Mouse (Mus musculus): ENCODE measurements around the gene Piga. TPM values are rescaled to one million over a fixed set of nuclear protein-coding genes. Genes with fewer than 3 reads are reported as not detected.

Piga gene
- 16.9 and 17.6 TPM in 2 replicates for polyA plus RNA-seq (2014; fragmentation: Nextera tagmentation; extraction: Ambion mirVana)

DNA sequence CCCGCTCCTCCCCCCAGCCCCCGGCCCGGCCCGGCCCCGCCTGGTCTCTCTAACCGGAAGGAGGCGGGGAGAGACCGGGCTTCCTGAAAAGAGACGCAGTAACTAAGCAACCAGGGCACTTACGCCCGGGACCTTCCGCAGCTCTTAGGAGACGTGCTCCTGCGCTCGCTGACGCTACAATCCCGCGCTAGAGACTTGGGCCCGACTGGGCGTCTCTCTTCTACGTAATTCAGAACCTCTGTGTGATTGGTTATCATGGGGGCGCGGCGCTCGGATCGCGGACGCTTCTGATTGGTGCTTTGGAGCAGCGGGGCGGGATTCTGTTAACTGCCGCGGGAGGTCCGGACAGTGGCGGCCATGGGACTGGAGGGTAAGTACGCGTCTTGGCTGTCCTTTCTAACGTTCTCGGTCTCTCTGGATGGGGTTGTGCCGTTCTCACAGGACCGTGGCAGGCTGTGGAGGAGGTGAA, at the start of gene Piga:
Piga (plus strand) TSS at position 317 of the 469 bp plus-strand sequence.
- no peak within 1 kb of the TSS for H3K27ac ChIP-seq (replicated peaks; ENCODE audit: low read depth, low read length)
- 0 out of 2 replicates have a peak, but pooled peaks cover 2% of the 10 kb centered on the region for H3K27me3 ChIP-seq (ENCODE audit: control insufficient read depth, insufficient read depth, low read length)
- WGBS = 21% methylated on average over 40 of the region's 40 CpGs

DNA sequence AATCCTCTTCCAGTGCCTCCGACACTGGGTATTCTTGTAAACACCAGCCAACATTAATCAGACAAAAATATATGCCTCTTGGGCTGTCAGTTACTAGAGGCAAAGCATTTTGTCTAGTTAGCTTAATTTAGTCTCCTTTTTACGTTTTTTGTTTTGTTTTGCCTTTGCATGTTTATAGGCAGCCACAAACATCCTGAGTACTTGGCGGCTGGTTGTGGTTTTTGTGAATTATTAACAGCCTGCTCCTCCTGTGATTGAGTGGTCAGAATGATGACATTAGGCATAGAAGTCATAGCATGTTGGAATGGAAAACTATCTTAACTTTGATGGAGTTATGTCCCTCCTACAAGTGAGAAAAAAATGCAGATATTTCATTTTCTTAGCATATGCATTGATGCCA, 49.0 kb upstream of the Piga start:
- Histone ChIP-seq H3K36me3 (replicated peaks; ENCODE audit: control insufficient read depth, insufficient read depth, low read depth, low read length) (no peaks in the 10 kb centered on the region), H3K9ac (replicated peaks; ENCODE audit: low read length) (no peak overlapping the region), H3K4me2 (ENCODE audit: low read depth, low read length) (no peak overlapping the region), H3K27ac (replicated peaks; ENCODE audit: low read depth, low read length) (no peak overlapping the region), H3K9me3 (replicated peaks; ENCODE audit: control insufficient read depth, low read length) (no peaks in the 10 kb centered on the region), H3K4me1 (ENCODE audit: control insufficient read depth, insufficient read depth, low read length) (no peaks in the 10 kb centered on the region), H3K4me3 (ENCODE audit: low read depth, low read length) (no peak overlapping the region), H3K27me3 (ENCODE audit: control insufficient read depth, insufficient read depth, low read length) (no peaks in the 10 kb centered on the region)
- 82% methylated on average over 3 of the region's 3 CpGs for WGBS
- no peak for DNase-seq (ENCODE audit: low spot score)
- no peak for ATAC-seq (replicated peaks; ENCODE audit: insufficient number of reproducible peaks, low FRiP score, low TSS enrichment, low read depth)

More for the DNA sequence above, at the start of gene Piga:
- ATAC-seq (replicated peaks; ENCODE audit: insufficient number of reproducible peaks, low FRiP score, low TSS enrichment, low read depth) (peak; percentile 100), DNase-seq (ENCODE audit: low spot score) (peak; percentile 93)
- H3K4me3 ChIP-seq (ENCODE audit: low read depth, low read length) = peak within 1 kb of the TSS; percentile 51
- no peaks in the 10 kb centered on the region for H3K36me3 ChIP-seq (replicated peaks; ENCODE audit: control insufficient read depth, insufficient read depth, low read depth, low read length)
- peak within 1 kb of the TSS; percentile 59 for H3K9ac ChIP-seq (replicated peaks; ENCODE audit: low read length)
- peak within 1 kb of the TSS; percentile 34 for H3K4me2 ChIP-seq (ENCODE audit: low read depth, low read length)
- H3K9me3 ChIP-seq (replicated peaks; ENCODE audit: control insufficient read depth, low read length) = no peaks in the 10 kb centered on the region
- H3K4me1 ChIP-seq (ENCODE audit: control insufficient read depth, insufficient read depth, low read length) = no peaks in the 10 kb centered on the region

DNA sequence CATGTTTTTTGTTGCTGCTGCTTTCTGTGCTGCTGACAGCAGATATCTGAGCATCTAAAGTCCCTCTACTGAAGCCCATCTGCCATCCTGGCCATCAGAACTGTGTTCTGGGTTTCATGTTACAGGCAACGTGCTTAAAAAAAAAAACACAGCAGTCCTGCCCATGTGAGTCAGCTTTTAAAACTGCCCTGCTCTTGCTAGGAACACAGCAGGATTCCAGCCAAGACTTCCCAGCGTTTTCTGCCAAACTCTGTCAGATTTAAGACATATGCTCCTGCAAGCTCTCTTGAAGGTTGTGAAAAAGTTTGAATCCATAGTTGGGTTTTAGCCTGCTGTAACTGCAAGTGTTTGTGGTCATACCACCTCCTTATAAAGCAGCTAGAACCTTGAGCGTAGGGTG, 46.5 kb upstream of the Piga start, which contains the start of gene Vegfd:
Vegfd (plus strand) TSS at position 298 of the 400 bp plus-strand sequence.
- Histone ChIP-seq H3K27ac (replicated peaks; ENCODE audit: low read depth, low read length) (no peak within 1 kb of the TSS), H3K9ac (replicated peaks; ENCODE audit: low read length) (no peak within 1 kb of the TSS), H3K4me2 (ENCODE audit: low read depth, low read length) (no peak within 1 kb of the TSS), H3K9me3 (replicated peaks; ENCODE audit: control insufficient read depth, low read length) (no peaks in the 10 kb centered on the region), H3K27me3 (ENCODE audit: control insufficient read depth, insufficient read depth, low read length) (no peaks in the 10 kb centered on the region), H3K36me3 (replicated peaks; ENCODE audit: control insufficient read depth, insufficient read depth, low read depth, low read length) (no peaks in the 10 kb centered on the region), H3K4me3 (ENCODE audit: low read depth, low read length) (no peak within 1 kb of the TSS), H3K4me1 (ENCODE audit: control insufficient read depth, insufficient read depth, low read length) (no peaks in the 10 kb centered on the region)
- DNase-seq (ENCODE audit: low spot score) (peak; percentile 4), ATAC-seq (replicated peaks; ENCODE audit: insufficient number of reproducible peaks, low FRiP score, low TSS enrichment, low read depth) (no peak)
- WGBS = 38% methylated on average over 3 of the region's 3 CpGs

DNA sequence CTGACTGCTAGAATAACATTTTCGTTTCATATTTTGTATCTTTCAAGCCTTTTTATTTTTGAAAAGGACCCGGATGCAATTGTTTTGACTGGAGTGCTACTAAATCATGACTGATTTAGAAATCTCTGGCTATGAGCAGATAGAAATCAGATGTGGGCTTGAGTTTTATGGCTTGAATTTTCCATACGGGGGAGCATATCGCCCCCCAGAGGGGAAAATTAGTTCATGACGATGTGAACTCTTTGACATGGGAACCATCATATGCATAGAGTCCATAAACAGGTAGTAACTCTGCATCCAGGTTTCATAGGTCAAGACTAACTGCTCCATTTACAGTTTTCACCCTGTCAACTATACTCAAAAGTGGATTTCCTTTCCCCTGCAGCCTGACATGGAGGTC, 45.0 kb upstream of the Piga start:
- no peak overlapping the region for H3K27ac ChIP-seq (replicated peaks; ENCODE audit: low read depth, low read length)
- WGBS = 40% methylated on average over 5 of the region's 5 CpGs
- H3K27me3 ChIP-seq (ENCODE audit: control insufficient read depth, insufficient read depth, low read length) = no peaks in the 10 kb centered on the region
- no peaks in the 10 kb centered on the region for H3K9me3 ChIP-seq (replicated peaks; ENCODE audit: control insufficient read depth, low read length)
- H3K4me3 ChIP-seq (ENCODE audit: low read depth, low read length) = no peak overlapping the region
- peak; percentile 51 for DNase-seq (ENCODE audit: low spot score)
- H3K4me2 ChIP-seq (ENCODE audit: low read depth, low read length) = no peak overlapping the region
- ATAC-seq (replicated peaks; ENCODE audit: insufficient number of reproducible peaks, low FRiP score, low TSS enrichment, low read depth) = no peak
- no peaks in the 10 kb centered on the region for H3K4me1 ChIP-seq (ENCODE audit: control insufficient read depth, insufficient read depth, low read length)
- no peak overlapping the region for H3K9ac ChIP-seq (replicated peaks; ENCODE audit: low read length)
- no peaks in the 10 kb centered on the region for H3K36me3 ChIP-seq (replicated peaks; ENCODE audit: control insufficient read depth, insufficient read depth, low read depth, low read length)

DNA sequence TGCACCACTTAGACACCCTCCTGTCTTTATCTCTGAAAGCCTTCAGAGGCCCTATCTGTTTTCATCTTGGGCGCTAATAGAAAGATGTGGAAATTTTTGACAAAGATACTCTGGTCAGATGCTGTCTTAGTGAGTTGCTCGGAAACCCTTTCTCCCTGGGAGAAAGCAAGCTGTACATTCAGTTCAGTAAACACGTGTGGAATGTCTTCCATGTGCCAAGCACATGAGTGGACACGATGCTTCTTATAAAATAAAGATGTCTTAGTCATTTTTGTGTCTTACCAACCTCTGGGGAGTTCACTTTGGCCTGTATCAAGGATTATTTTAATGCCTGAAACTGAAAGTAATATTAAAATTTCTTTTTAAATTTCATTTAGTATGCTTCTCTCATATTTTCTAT, 39.9 kb upstream of the Piga start:
- no peaks in the 10 kb centered on the region for H3K36me3 ChIP-seq (replicated peaks; ENCODE audit: control insufficient read depth, insufficient read depth, low read depth, low read length)
- H3K9ac ChIP-seq (replicated peaks; ENCODE audit: low read length) = no peak overlapping the region
- no peak for DNase-seq (ENCODE audit: low spot score)
- H3K9me3 ChIP-seq (replicated peaks; ENCODE audit: control insufficient read depth, low read length) = no peaks in the 10 kb centered on the region
- no peaks in the 10 kb centered on the region for H3K27me3 ChIP-seq (ENCODE audit: control insufficient read depth, insufficient read depth, low read length)
- H3K4me1 ChIP-seq (ENCODE audit: control insufficient read depth, insufficient read depth, low read length) = no peaks in the 10 kb centered on the region
- no peak overlapping the region for H3K4me2 ChIP-seq (ENCODE audit: low read depth, low read length)
- H3K27ac ChIP-seq (replicated peaks; ENCODE audit: low read depth, low read length) = no peak overlapping the region
- no peak overlapping the region for H3K4me3 ChIP-seq (ENCODE audit: low read depth, low read length)
- no peak for ATAC-seq (replicated peaks; ENCODE audit: insufficient number of reproducible peaks, low FRiP score, low TSS enrichment, low read depth)
- WGBS = 88% methylated on average over 4 of the region's 4 CpGs

DNA sequence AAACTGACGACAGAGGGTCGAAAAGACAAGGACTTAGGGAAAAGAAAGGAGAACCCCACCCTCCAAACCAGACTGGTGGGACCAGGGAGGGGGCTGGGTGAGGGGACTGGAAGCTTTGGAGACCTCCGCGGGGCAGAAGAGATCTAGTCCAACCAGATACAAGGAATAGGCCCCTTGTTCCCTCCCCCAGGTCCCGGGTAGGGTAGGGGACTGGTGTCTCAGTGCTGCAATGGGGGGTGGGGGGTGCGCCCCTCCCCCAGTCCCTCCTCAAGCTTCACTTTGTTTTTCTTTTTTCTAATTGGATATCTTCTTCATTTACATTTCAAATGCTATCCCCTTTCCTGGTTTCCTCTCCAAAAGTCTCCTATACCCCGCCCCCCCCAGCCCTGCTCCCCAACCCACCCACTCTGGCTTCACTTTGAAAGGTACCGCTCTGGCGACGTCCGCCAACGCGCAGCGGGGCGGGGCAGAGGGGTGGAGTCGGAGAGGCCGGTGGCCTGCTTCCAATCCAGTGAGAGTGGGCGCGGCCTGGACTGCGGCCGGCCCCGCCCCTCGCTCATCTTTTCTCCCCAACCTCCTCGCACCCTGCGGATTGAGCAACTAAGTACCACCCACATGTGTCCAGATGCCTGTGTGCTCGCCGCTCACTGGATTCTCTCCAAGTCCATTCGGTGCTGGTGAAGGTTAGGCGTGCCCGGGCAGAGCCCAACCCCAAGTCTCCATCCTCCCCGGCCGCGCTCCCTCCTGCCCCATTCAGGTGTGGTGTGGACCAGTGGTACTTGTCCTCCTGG, 37.8 kb upstream of the Piga start:
- WGBS = 19% methylated on average over 28 of the region's 33 CpGs
- H3K9ac ChIP-seq (replicated peaks; ENCODE audit: low read length) = no peak overlapping the region
- H3K27me3 ChIP-seq (ENCODE audit: control insufficient read depth, insufficient read depth, low read length) = no peaks in the 10 kb centered on the region

DNA sequence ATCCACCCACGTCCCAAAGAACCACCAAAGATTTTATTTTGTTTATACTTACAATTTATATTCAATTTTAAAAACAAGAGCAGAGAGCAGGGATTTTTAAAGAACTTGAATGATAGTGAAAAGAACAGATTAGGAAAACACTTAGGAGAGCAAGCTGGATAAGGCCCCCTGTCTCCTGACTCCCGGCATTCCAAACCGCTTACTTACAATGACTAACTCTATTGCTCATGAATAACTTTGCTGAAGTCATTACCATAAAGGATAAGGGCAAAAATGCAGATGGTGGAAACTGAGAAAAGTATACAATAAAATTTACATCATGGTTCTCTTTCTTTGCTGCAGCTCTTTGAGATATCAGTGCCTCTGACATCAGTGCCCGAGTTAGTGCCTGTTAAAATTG, 25.5 kb upstream of the Piga start:
- no peak overlapping the region for H3K4me2 ChIP-seq (ENCODE audit: low read depth, low read length)
- no peaks in the 10 kb centered on the region for H3K27me3 ChIP-seq (ENCODE audit: control insufficient read depth, insufficient read depth, low read length)
- no peaks in the 10 kb centered on the region for H3K36me3 ChIP-seq (replicated peaks; ENCODE audit: control insufficient read depth, insufficient read depth, low read depth, low read length)
- no peak overlapping the region for H3K27ac ChIP-seq (replicated peaks; ENCODE audit: low read depth, low read length)
- ATAC-seq (replicated peaks; ENCODE audit: insufficient number of reproducible peaks, low FRiP score, low TSS enrichment, low read depth) = no peak
- no peaks in the 10 kb centered on the region for H3K4me1 ChIP-seq (ENCODE audit: control insufficient read depth, insufficient read depth, low read length)
- DNase-seq (ENCODE audit: low spot score) = no peak
- WGBS = 87% methylated on average over 4 of the region's 4 CpGs
- H3K9me3 ChIP-seq (replicated peaks; ENCODE audit: control insufficient read depth, low read length) = no peaks in the 10 kb centered on the region
- no peak overlapping the region for H3K9ac ChIP-seq (replicated peaks; ENCODE audit: low read length)
- H3K4me3 ChIP-seq (ENCODE audit: low read depth, low read length) = no peak overlapping the region

More for the DNA sequence above, 37.8 kb upstream of the Piga start:
- H3K4me3 ChIP-seq (ENCODE audit: low read depth, low read length) = peak overlapping the region; percentile 26
- no peaks in the 10 kb centered on the region for H3K9me3 ChIP-seq (replicated peaks; ENCODE audit: control insufficient read depth, low read length)
- H3K4me1 ChIP-seq (ENCODE audit: control insufficient read depth, insufficient read depth, low read length) = no peaks in the 10 kb centered on the region
- DNase-seq (ENCODE audit: low spot score) (peak; percentile 87), ATAC-seq (replicated peaks; ENCODE audit: insufficient number of reproducible peaks, low FRiP score, low TSS enrichment, low read depth) (peak; percentile 99)
- H3K4me2 ChIP-seq (ENCODE audit: low read depth, low read length) = peak overlapping the region; percentile 43
- no peaks in the 10 kb centered on the region for H3K36me3 ChIP-seq (replicated peaks; ENCODE audit: control insufficient read depth, insufficient read depth, low read depth, low read length)
- H3K27ac ChIP-seq (replicated peaks; ENCODE audit: low read depth, low read length) = no peak overlapping the region

DNA sequence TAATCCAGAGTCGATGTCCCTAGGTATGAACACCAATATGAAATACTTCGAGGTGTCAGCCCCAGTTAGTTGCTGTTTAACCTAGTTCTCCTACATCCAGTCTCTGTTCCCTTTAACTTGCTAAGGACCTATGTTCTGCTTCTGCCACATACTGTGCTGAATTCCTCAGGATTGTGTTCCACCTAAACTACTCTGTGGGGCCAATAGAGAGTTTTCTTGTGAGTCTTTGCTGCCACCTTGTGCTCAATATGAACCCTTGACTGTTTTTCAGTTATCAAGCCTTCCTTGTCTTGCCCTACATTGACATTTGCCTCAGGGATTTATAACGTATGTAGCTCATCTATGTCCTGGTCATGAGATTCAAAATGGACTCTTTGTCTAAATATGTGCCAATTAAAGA, 21.1 kb upstream of the Piga start:
- DNase-seq (ENCODE audit: low spot score) (peak; percentile 56), ATAC-seq (replicated peaks; ENCODE audit: insufficient number of reproducible peaks, low FRiP score, low TSS enrichment, low read depth) (no peak)
- Histone ChIP-seq H3K4me1 (ENCODE audit: control insufficient read depth, insufficient read depth, low read length) (no peaks in the 10 kb centered on the region), H3K9ac (replicated peaks; ENCODE audit: low read length) (no peak overlapping the region), H3K4me3 (ENCODE audit: low read depth, low read length) (no peak overlapping the region), H3K9me3 (replicated peaks; ENCODE audit: control insufficient read depth, low read length) (no peaks in the 10 kb centered on the region), H3K27me3 (ENCODE audit: control insufficient read depth, insufficient read depth, low read length) (no peaks in the 10 kb centered on the region), H3K4me2 (ENCODE audit: low read depth, low read length) (no peak overlapping the region), H3K36me3 (replicated peaks; ENCODE audit: control insufficient read depth, insufficient read depth, low read depth, low read length) (no peaks in the 10 kb centered on the region), H3K27ac (replicated peaks; ENCODE audit: low read depth, low read length) (no peak overlapping the region)
- 60% methylated on average over 3 of the region's 3 CpGs for WGBS

Measured in embryonic facial prominence, embryonic 11.5 days (tissue).